Mouse (Mus musculus) adrenal gland, adult 18-20 months (tissue): ENCODE measurements around the gene Tmem87a. TPM values are rescaled to one million over a fixed set of nuclear protein-coding genes. Genes with fewer than 3 reads are reported as not detected.

ENCODE experiments used
- DNase-seq, 2 experiments: peaks; one replicate each; pipeline ENCODE4 v3.0.0; 2021 to 2022; ENCODE audit warnings: low spot score in 2 of 2
- total RNA-seq, 2 experiments: library from RNA; stranded (reverse); gene quantifications; 1 replicate in 1 of 2; 2 replicates in 1 of 2; pipeline ENCODE4 v1.2.3; 2021

The Tmem87a gene
- total RNA-seq, 2 experiments from 2014 or later: 37.9 to 49.9 TPM

DNA sequence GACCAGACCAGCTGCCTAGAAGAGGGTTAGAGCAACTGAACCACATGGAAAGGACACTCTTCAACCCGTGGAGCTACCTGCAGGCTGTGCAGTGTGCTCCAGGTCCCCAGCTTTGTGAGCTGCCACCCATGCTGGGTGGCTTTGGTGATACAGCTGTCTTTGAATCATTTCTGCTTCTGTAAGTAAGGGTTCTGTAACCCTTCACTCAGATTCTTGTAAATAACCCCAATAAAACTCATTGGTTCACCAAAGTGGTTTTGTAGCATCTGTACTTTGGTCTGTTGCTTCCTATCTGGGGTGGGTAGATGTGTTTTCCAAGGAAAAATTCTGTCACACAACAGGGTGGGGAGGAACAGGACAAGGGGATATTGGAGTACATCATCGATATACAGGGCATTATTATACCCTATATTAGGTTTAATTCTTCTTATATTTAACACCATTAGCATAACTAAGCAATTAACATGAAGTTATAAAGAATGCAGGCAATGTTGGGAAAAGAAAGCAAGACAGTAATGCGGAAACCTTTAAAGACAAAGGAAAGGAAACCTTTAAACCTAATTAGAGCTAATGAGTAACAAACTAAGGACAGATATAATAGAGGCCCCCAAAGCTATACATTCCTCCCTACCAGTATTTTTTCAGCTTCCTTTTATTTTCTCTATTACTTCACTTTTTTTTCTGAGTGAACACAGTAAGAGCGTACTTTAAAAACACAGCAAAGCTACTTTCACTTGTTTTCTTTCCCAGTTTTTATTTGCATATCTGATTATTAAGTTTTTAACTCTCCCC, 36.3 kb downstream of the Tmem87a start:
- DNase-seq: no peak

GRCm38 (mm10) chr2:120366501-120366900, 37.4 kb downstream of the Tmem87a start:
- DNase-seq: no peak

- no peak for DNase-seq
Measured at GRCm38 (mm10) chr2:120360425-120360824, 43.5 kb downstream of the Tmem87a start.

DNA sequence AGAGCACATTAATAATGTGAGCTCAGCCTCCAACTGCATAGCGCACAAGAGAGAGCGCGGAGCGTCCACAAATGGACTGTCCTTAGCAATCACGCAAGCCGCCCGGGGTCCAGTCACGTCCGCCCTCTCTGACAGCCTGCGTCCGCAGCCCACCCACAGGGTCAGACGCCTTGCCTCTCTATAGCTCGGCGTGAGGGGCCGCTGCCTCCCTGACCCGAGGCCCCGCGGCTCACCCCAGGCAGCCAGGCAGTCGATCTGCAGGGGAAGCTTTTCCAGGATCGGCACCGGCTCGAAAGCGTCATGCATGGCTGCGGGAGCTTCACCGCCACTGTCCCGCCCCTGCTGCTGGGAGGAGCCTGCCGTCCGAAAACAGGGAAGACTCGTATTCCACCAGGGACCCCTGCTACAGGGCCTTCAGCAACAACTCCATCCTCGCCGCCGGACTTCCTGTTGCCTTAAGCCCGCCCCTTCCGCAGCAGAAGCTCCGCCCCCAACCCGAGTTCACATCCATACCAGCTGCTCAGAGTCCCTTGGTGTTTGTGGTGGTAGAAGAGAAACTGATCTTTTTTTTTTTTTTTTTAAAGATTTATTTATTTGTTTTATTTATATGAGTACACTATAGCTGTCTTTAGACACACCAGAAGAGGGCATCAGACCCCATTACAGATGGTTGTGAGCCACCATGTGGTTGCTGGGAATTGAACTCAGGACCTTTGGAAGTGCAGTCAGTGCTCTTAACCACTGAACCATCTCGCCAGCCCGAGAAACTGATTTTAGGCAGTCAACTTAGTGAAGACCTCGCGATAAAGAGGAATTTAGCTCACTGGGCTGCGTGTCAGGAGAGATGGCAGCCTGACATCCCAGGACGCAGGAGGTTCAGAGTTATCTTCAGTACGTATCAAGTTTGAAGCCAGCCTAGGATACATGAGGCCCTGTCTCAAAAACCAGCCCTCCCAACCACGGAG, 50.9 kb downstream of the Tmem87a start, which contains the start of gene Vps39:
Gene Vps39, minus strand, starts transcription at position 456 of the 965 bp plus-strand sequence.
- DNase-seq: peak; percentile 79 to 84

- no peak for DNase-seq
Measured at GRCm38 (mm10) chr2:120351321-120351720, 52.6 kb downstream of the Tmem87a start.

GRCm38 (mm10) chr2:120348120-120348519, 55.8 kb downstream of the Tmem87a start:
- no peak for DNase-seq

GRCm38 (mm10) chr2:120341741-120342140, 62.2 kb downstream of the Tmem87a start:
- no peak for DNase-seq

DNA sequence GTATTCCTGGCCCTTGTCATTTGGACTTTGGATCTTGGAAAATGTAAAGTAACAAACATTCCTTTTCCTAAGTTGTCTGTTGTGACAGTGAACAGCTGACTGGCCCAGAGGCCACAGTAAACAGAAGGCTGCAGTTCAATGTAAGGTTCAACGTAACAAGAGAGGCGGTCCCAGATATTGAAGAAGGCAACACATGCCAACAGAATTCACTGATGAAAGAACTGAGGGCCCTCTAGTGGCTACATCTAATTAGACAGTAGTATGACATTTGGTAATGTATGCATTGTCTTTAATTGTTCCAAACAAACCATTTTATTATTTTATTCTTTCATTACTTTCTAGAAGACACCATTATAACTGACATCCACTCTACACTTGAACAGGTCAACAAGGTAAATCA, 66.0 kb downstream of the Tmem87a start:
- no peak for DNase-seq

GRCm38 (mm10) chr2:120331575-120331974, 72.3 kb downstream of the Tmem87a start:
- DNase-seq: no peak

- DNase-seq: no peak
Measured at GRCm38 (mm10) chr2:120315077-120315476, 88.8 kb downstream of the Tmem87a start.

GRCm38 (mm10) chr2:120314487-120314886, 89.4 kb downstream of the Tmem87a start:
- no peak for DNase-seq

GRCm38 (mm10) chr2:120313976-120314375, 89.9 kb downstream of the Tmem87a start, which contains the start of gene Pla2g4f:
TSS of gene Pla2g4f (minus strand) at chr2:120314165.
- DNase-seq: no peak

GRCm38 (mm10) chr2:120312276-120312825, 91.6 kb downstream of the Tmem87a start:
- no peak for DNase-seq

Other genes starting within 250 kb of the Tmem87a start
- gene Ehd4, start 249.5 kb downstream of the Tmem87a start, total RNA-seq: 10 to 100 TPM; 34.4 to 39.2 TPM
- gene Pla2g4e, start 158.8 kb downstream of the Tmem87a start, total RNA-seq: under 1 TPM; 0.36 to 0.38 TPM
- under 1 TPM in 1 of 2 experiments, not detected in 1; 0.20 TPM for gene Pla2g4d, start 114.9 kb downstream of the Tmem87a start, total RNA-seq
- gene Pla2g4f, start 89.9 kb downstream of the Tmem87a start, total RNA-seq: not detected
- gene Vps39, start 51.0 kb downstream of the Tmem87a start, total RNA-seq: 10 to 100 TPM; 42.9 to 56.6 TPM
- gene Ganc, start 217 bp downstream of the Tmem87a start, total RNA-seq: 10 to 100 TPM; 42.6 to 44.0 TPM
- gene Capn3, start 51.9 kb upstream of the Tmem87a start, total RNA-seq: under 1 TPM in 1 of 2 experiments, not detected in 1; 0.61 TPM
- 100 to 1,000 TPM; 103 to 117 TPM for gene Zfp106, start 159.7 kb upstream of the Tmem87a start, total RNA-seq
- 10 to 100 TPM; 62.0 to 63.1 TPM for gene Snap23, start 163.6 kb upstream of the Tmem87a start, total RNA-seq
- gene Haus2, start 205.3 kb upstream of the Tmem87a start, total RNA-seq: 1 to 10 TPM; 9.0 to 9.3 TPM
- 10 to 100 TPM; 12.5 to 12.8 TPM for gene Lrrc57, start 205.4 kb upstream of the Tmem87a start, total RNA-seq
- 1 to 10 TPM; 6.2 to 8.0 TPM for gene Stard9, start 225.0 kb upstream of the Tmem87a start, total RNA-seq